Mouse (Mus musculus) activated CD4-positive, CD25-positive, alpha-beta regulatory T cell (primary cell): ENCODE data around the gene Gm13275. TPM values are rescaled to one million over a fixed set of nuclear protein-coding genes. Genes with fewer than 3 reads are reported as not detected.

Experiments used
- polyA plus RNA-seq, 2 experiments: library from polyadenylated mRNA; unstranded; fragments of 100-300 nt; shearing (Covaris generic); gene quantifications; one replicate each; pipeline ENCODE4 v1.2.1; 2017

Gm13275 gene
- polyA plus RNA-seq, 2 experiments from 2014 or later, result not detected

Other genes with a start within 250 kb of the Gm13275 start
- under 1 TPM in 1 of 2 experiments, not detected in 1; 0.60 TPM for gene Ifna15, start 236.2 kb upstream of the Gm13275 start, polyA plus RNA-seq
- gene Ifna14, start 222.7 kb upstream of the Gm13275 start, polyA plus RNA-seq, result not detected
- not detected for gene Ifna9, start 202.1 kb upstream of the Gm13275 start, polyA plus RNA-seq
- not detected for gene Ifna12, start 191.1 kb upstream of the Gm13275 start, polyA plus RNA-seq
- not detected for gene C87499, start 160.1 kb upstream of the Gm13275 start, polyA plus RNA-seq
- gene Ifna13, start 150.0 kb upstream of the Gm13275 start, polyA plus RNA-seq, result not detected
- gene Ifna16, start 117.6 kb upstream of the Gm13275 start, polyA plus RNA-seq, result not detected
- gene Ifna2, start 110.6 kb upstream of the Gm13275 start, polyA plus RNA-seq, result not detected
- not detected for gene Ifnab, start 103.1 kb upstream of the Gm13275 start, polyA plus RNA-seq
- gene Gm26566, start 72.7 kb upstream of the Gm13275 start, polyA plus RNA-seq, result under 1 TPM in 1 of 2 experiments, not detected in 1; 0.48 TPM
- gene Klhl9, start 72.0 kb upstream of the Gm13275 start, polyA plus RNA-seq, result 10 to 100 TPM; 18.8 to 27.9 TPM
- not detected for gene Gm13271, start 39.6 kb upstream of the Gm13275 start, polyA plus RNA-seq
- under 1 TPM; 0.75 to 0.85 TPM for gene Gm13283, start 34.4 kb upstream of the Gm13275 start, polyA plus RNA-seq
- under 1 TPM in 1 of 2 experiments, not detected in 1; 0.19 TPM for gene Gm13290, start 20.7 kb upstream of the Gm13275 start, polyA plus RNA-seq
- gene Gm13289, start 17.6 kb upstream of the Gm13275 start, polyA plus RNA-seq, result not detected
- gene Gm13272, start 14.6 kb upstream of the Gm13275 start, polyA plus RNA-seq, result not detected
- under 1 TPM in 1 of 2 experiments, not detected in 1; 0.48 TPM for gene Ifnz, start 12.4 kb upstream of the Gm13275 start, polyA plus RNA-seq
- gene Gm13276, start 8.8 kb upstream of the Gm13275 start, polyA plus RNA-seq, result not detected
- gene Gm13277, start 5.9 kb upstream of the Gm13275 start, polyA plus RNA-seq, result not detected
- gene Gm13278, start 2.9 kb upstream of the Gm13275 start, polyA plus RNA-seq, result not detected
- not detected for gene Gm13279, start 2.9 kb downstream of the Gm13275 start, polyA plus RNA-seq
- 1 to 10 TPM in 1 of 2 experiments, under 1 TPM in 1; 0.80 to 1.1 TPM for gene Gm13285, start 5.2 kb downstream of the Gm13275 start, polyA plus RNA-seq
- not detected for gene Gm13287, start 8.8 kb downstream of the Gm13275 start, polyA plus RNA-seq
- under 1 TPM in 1 of 2 experiments, not detected in 1; 0.10 TPM for gene Gm13288, start 11.0 kb downstream of the Gm13275 start, polyA plus RNA-seq
- not detected for gene Ifna7, start 21.7 kb downstream of the Gm13275 start, polyA plus RNA-seq
- not detected for gene Ifna11, start 25.5 kb downstream of the Gm13275 start, polyA plus RNA-seq
- not detected for gene Ifna6, start 32.9 kb downstream of the Gm13275 start, polyA plus RNA-seq
- gene Ifna5, start 41.0 kb downstream of the Gm13275 start, polyA plus RNA-seq, result not detected
- gene Ifna4, start 47.4 kb downstream of the Gm13275 start, polyA plus RNA-seq, result not detected
- gene Ifna1, start 55.6 kb downstream of the Gm13275 start, polyA plus RNA-seq, result not detected
- not detected for gene Ifne, start 85.7 kb downstream of the Gm13275 start, polyA plus RNA-seq